Mouse (Mus musculus) ovary, adult 18-20 months (tissue): ENCODE results near the gene Brinp3.
"Not testable (repeated sequence)": the region's sequence is repeated elsewhere in the genome, so short reads cannot be mapped to it uniquely, and the experiment has no call there.

ENCODE experiments used
- DNase-seq: peaks from one replicate; pipeline ENCODE4 v3.0.0; 2022; ENCODE audit warnings: low spot score, mixed read lengths

The Brinp3 gene

GRCm38 (mm10) chr1:146494681-146495331 is at the start of gene Brinp3:
Gene Brinp3, plus strand, starts transcription at chr1:146494760.
- DNase-seq, result no peak

- no peak for DNase-seq
Measured at GRCm38 (mm10) chr1:146494221-146494620, 339 bp upstream of the Brinp3 start.

GRCm38 (mm10) chr1:146495386-146495785 is 826 bp downstream of the Brinp3 start:
- no peak for DNase-seq

GRCm38 (mm10) chr1:146497381-146498081 is 3.0 kb downstream of the Brinp3 start:
- DNase-seq, result no peak

GRCm38 (mm10) chr1:146498085-146498779 is 3.7 kb downstream of the Brinp3 start:
- DNase-seq, result no peak

GRCm38 (mm10) chr1:146498780-146499114 is 4.2 kb downstream of the Brinp3 start:
- DNase-seq, result no peak

- no peak for DNase-seq
Measured at GRCm38 (mm10) chr1:146515377-146515776, 20.8 kb downstream of the Brinp3 start.

- no peak for DNase-seq
Measured at GRCm38 (mm10) chr1:146523727-146524573, 29.4 kb downstream of the Brinp3 start.

- DNase-seq, result no peak
Measured at GRCm38 (mm10) chr1:146528572-146528971, 34.0 kb downstream of the Brinp3 start.

GRCm38 (mm10) chr1:146546847-146547428 is 52.4 kb downstream of the Brinp3 start:
- no peak for DNase-seq

- DNase-seq, result no peak
Measured at GRCm38 (mm10) chr1:146556982-146557381, 62.4 kb downstream of the Brinp3 start.

- DNase-seq, result no peak
Measured at GRCm38 (mm10) chr1:146562144-146562543, 67.6 kb downstream of the Brinp3 start.

- DNase-seq, result no peak
Measured at GRCm38 (mm10) chr1:146584181-146584580, 89.6 kb downstream of the Brinp3 start.

- no peak for DNase-seq
Measured at GRCm38 (mm10) chr1:146632895-146633294, 138.3 kb downstream of the Brinp3 start.

GRCm38 (mm10) chr1:146657214-146657613 is 162.7 kb downstream of the Brinp3 start:
- no peak for DNase-seq

GRCm38 (mm10) chr1:146700724-146701123 is 206.2 kb downstream of the Brinp3 start:
- DNase-seq, result no peak

- DNase-seq, result no peak
Measured at GRCm38 (mm10) chr1:146719556-146719955, 225.0 kb downstream of the Brinp3 start.

- DNase-seq, result not testable (repeated sequence)
Measured at GRCm38 (mm10) chr1:146724784-146725513, 230.4 kb downstream of the Brinp3 start.

- DNase-seq, result no peak
Measured at GRCm38 (mm10) chr1:146751066-146751465, 256.5 kb downstream of the Brinp3 start.

- no peak for DNase-seq
Measured at GRCm38 (mm10) chr1:146783259-146783658, 288.7 kb downstream of the Brinp3 start.

GRCm38 (mm10) chr1:146787236-146787635 is 292.7 kb downstream of the Brinp3 start:
- no peak for DNase-seq
